Comparison of ENCODE assay signal across 31 mouse cellular contexts in the genomic region with DNA sequence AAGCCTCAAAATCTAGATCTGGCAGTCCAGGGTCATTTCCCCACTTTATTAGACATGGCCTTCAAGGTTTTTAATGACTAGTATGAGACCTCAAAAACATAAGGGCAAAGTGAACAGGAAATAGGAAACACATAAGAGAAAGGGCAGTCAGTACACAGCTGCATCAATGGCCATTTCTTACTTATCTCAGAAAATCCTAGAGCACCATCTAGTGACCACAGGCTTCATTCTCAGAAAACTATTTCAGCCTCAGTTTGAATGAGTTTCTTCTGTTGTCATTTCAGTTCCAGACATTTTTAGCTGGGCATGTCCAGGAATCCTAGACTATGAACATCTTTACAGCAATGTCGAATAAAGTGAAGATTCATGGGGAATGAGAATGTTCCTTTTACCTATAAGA.
DNase-seq lines count a peak whose midpoint lies in the region; ATAC-seq and TF ChIP-seq lines count a peak whose summit lies in the region.
"Had no signal": no experiment of that assay in that cellular context is flagged by ENCODE, and none has a peak within 500 bp of the region (broad histone marks: within the 10 kb centered on the region; RNA-seq: fewer than 3 reads in every experiment).

No protein-coding gene starts in this region.

- no peak overlapping the region for H3K4me3 ChIP-seq in forebrain, embryonic 14.5 days (ENCODE audit: low read depth, low read length)
- H3K4me3 ChIP-seq in forebrain, embryonic 10.5 days, result no peak overlapping the region
- no peak overlapping the region for H3K4me3 ChIP-seq in layer of hippocampus, adult 2 months
- H3K4me3 ChIP-seq: embryonic facial prominence, embryonic 15.5 days; forebrain, embryonic 15.5 days; hindbrain, embryonic 10.5 days; intestine, embryonic 15.5 days; midbrain, embryonic 13.5 days; myocyte; neural tube, embryonic 12.5 days had no signal

- peak; percentile 0 for DNase-seq in forebrain, embryonic 14.5 days (ENCODE audit: low spot score)
- no peak for DNase-seq in forebrain, embryonic 10.5 days (ENCODE audit: extremely low spot score, low spot score)
- no peak for DNase-seq in layer of hippocampus, adult 2 months (ENCODE audit: low spot score in 2 of 2)
- DNase-seq in layer of hippocampus, adult 18-20 months (ENCODE audit: low spot score in 2 of 2), result no peak
- peak; percentile 49 for DNase-seq in 416B (ENCODE audit: low read depth)
- DNase-seq in brain, adult 2 months (ENCODE audit: low read depth, low spot score), result peak; percentile 2
- no peak for DNase-seq in cerebellum, adult 11 months
- no peak for DNase-seq in right cerebral cortex, postnatal 25 days
- DNase-seq: adrenal gland, postnatal 10 days; cerebellum, adult 18-20 months; cerebellum, postnatal 10 days; gastrocnemius, postnatal 10 days; heart, postnatal 14 days; kidney, adult 2 months; kidney, postnatal 14 days; liver; lung, adult 2 months; lung, postnatal 10 days; spleen, adult 18-20 months; thymus, postnatal 14 days had no signal

- peak; percentile 35 for TF ChIP-seq CTCF in layer of hippocampus, adult 2 months (conservative IDR thresholded peaks at IDR 0.05)

- H3K27me3 ChIP-seq in forebrain, embryonic 14.5 days (replicated peaks; ENCODE audit: control insufficient read depth, insufficient read depth, low read length), result no peaks in the 10 kb centered on the region
- no peaks in the 10 kb centered on the region for H3K27me3 ChIP-seq in forebrain, embryonic 10.5 days (ENCODE audit: poor library complexity, severe bottlenecking)
- H3K27me3 ChIP-seq: embryonic facial prominence, embryonic 15.5 days; forebrain, embryonic 15.5 days; intestine, embryonic 15.5 days; midbrain, embryonic 13.5 days; neural tube, embryonic 12.5 days had no signal

- no peaks in the 10 kb centered on the region for H3K36me3 ChIP-seq in forebrain, embryonic 14.5 days (ENCODE audit: control insufficient read depth, insufficient read depth, low read length)
- no peaks in the 10 kb centered on the region for H3K36me3 ChIP-seq in forebrain, embryonic 10.5 days (replicated peaks)
- H3K36me3 ChIP-seq: embryonic facial prominence, embryonic 15.5 days; forebrain, embryonic 15.5 days; hindbrain, embryonic 10.5 days; intestine, embryonic 15.5 days; midbrain, embryonic 13.5 days; neural tube, embryonic 12.5 days had no signal

- ATAC-seq in forebrain, embryonic 14.5 days, result no peak
- ATAC-seq: CD4-positive, CD25-positive, alpha-beta regulatory T cell, adult 4 months; forebrain, embryonic 15.5 days; hindbrain, embryonic 16.5 days; intestine, embryonic 15.5 days; midbrain, embryonic 13.5 days had no signal

- H3K4me1 ChIP-seq in forebrain, embryonic 14.5 days (ENCODE audit: control insufficient read depth, insufficient read depth, low read length), result no peaks in the 10 kb centered on the region
- H3K4me1 ChIP-seq in forebrain, embryonic 10.5 days, result no peaks in the 10 kb centered on the region
- H3K4me1 ChIP-seq: embryonic facial prominence, embryonic 15.5 days; forebrain, embryonic 15.5 days; hindbrain, embryonic 10.5 days; intestine, embryonic 15.5 days; midbrain, embryonic 13.5 days; neural tube, embryonic 12.5 days had no signal

- WGBS in forebrain, embryonic 14.5 days, result 35% methylated on average over 1 of the region's 1 CpGs
- 57% methylated on average over 1 of the region's 1 CpGs for WGBS in forebrain, embryonic 10.5 days

- H3K27ac ChIP-seq in forebrain, embryonic 14.5 days (ENCODE audit: low read depth, low read length), result no peak overlapping the region
- H3K27ac ChIP-seq in forebrain, embryonic 10.5 days, result no peak overlapping the region
- H3K27ac ChIP-seq in layer of hippocampus, adult 2 months, result no peak overlapping the region
- H3K27ac ChIP-seq: embryonic facial prominence, embryonic 15.5 days; forebrain, embryonic 15.5 days; hindbrain, embryonic 10.5 days; intestine, embryonic 15.5 days; liver, embryonic 14.5 days; macrophage; midbrain, embryonic 13.5 days; neural tube, embryonic 12.5 days had no signal

- no peak overlapping the region for H3K4me2 ChIP-seq in forebrain, embryonic 14.5 days (ENCODE audit: low read length)
- H3K4me2 ChIP-seq: embryonic facial prominence, embryonic 15.5 days; forebrain, embryonic 15.5 days; intestine, embryonic 15.5 days; midbrain, embryonic 13.5 days; neural tube, embryonic 12.5 days had no signal

- H3K9me3 ChIP-seq in forebrain, embryonic 14.5 days (replicated peaks; ENCODE audit: control insufficient read depth, low read length), result no peaks in the 10 kb centered on the region
- H3K9me3 ChIP-seq in forebrain, embryonic 10.5 days, result no peaks in the 10 kb centered on the region
- H3K9me3 ChIP-seq: embryonic facial prominence, embryonic 15.5 days; forebrain, embryonic 15.5 days; intestine, embryonic 15.5 days; midbrain, embryonic 13.5 days; neural tube, embryonic 12.5 days had no signal

- no peak overlapping the region for H3K9ac ChIP-seq in forebrain, embryonic 14.5 days (ENCODE audit: low read length)
- H3K9ac ChIP-seq: embryonic facial prominence, embryonic 15.5 days; forebrain, embryonic 15.5 days; intestine, embryonic 15.5 days; liver, embryonic 14.5 days; midbrain, embryonic 13.5 days; neural tube, embryonic 12.5 days had no signal

Comparison
In these comparisons a context has a peak if more than half of its experiments do, and no peak if none do; other contexts are left out.
1. DNase-seq: peak in forebrain, embryonic 14.5 days (single experiment), 416B (single experiment) and brain, adult 2 months (single experiment); none in forebrain, embryonic 10.5 days (single experiment), layer of hippocampus, adult 2 months (0 of 2), layer of hippocampus, adult 18-20 months (0 of 2), cerebellum, adult 11 months (single experiment) and right cerebral cortex, postnatal 25 days (single experiment).